Mouse (Mus musculus) cerebellum, adult 2 months (tissue): Measurements from ENCODE around the gene Icam5. TPM values are rescaled to one million over a fixed set of nuclear protein-coding genes. Genes with fewer than 3 reads are reported as not detected.

ENCODE experiments used
- DNase-seq, 2 experiments: peaks; one replicate each; pipeline ENCODE4 v3.0.0; 2021
- H3K27ac ChIP-seq: fragments of 200-500 bp; 2 replicates; pipeline ENCODE4 v1.5.1; 2012; ENCODE audit warnings: low read length, control low read depth, inconsistent platforms; ENCODE audit not compliant: insufficient read depth
- H3K27me3 ChIP-seq: fragments of 200-500 bp; 2 replicates; pipeline ENCODE4 v1.6.1; 2012; ENCODE audit warnings: inconsistent platforms, mild to moderate bottlenecking, low read length, moderate library complexity; ENCODE audit not compliant: control insufficient read depth, insufficient read depth
- H3K4me1 ChIP-seq: fragments of 200-500 bp; 2 replicates; pipeline ENCODE4 v1.6.1; 2011; ENCODE audit warnings: low read length; ENCODE audit not compliant: control insufficient read depth, insufficient read depth
- H3K4me3 ChIP-seq: fragments of 200-500 bp; replicated peaks from 2 replicates; pipeline ENCODE3; 2011; ENCODE audit warnings: mild to moderate bottlenecking, low read depth, low read length, control low read depth; ENCODE audit not compliant: insufficient read depth
- CTCF ChIP-seq: fragments of 200-500 bp; IDR thresholded peaks from 2 replicates; pipeline ENCODE4 v1.5.1; 2011; ENCODE audit warnings: low read depth, mild to moderate bottlenecking, control low read depth, low read length, moderate library complexity, borderline replicate concordance; ENCODE audit not compliant: insufficient read depth
- POLR2A ChIP-seq: fragments of 200-500 bp; IDR thresholded peaks from 2 replicates; pipeline ENCODE4 v1.6.1; 2011; ENCODE audit warnings: low read length, control low read depth, borderline replicate concordance; ENCODE audit not compliant: insufficient read depth
- WGBS: fragments of 180-500 bp; shearing (Covaris S2); methylation state at CpG from one replicate; pipeline ENCODE4 v1.1.7; 2018; 5-methylcytosine and 5-hydroxymethylcytosine counted together
- polyA plus RNA-seq: library from polyadenylated mRNA; depleted of rRNA; stranded (reverse); fragments of >200 nt; gene quantifications from 2 replicates; pipeline ENCODE4 v1.2.3, GENCODE M21; 2012

The Icam5 gene
- polyA plus RNA-seq, 1 experiment: 2.5 TPM

GRCm38 (mm10) chr9:21025258-21025810, 6.5 kb upstream of the Icam5 start:
- H3K27ac ChIP-seq: no peak overlapping the region
- DNase-seq: no peak
- 71% methylated on average over 19 of the region's 19 CpGs for WGBS
- no peak overlapping the region for H3K4me3 ChIP-seq
- TF ChIP-seq CTCF (no peak), POLR2A (no peak)
- H3K27me3 ChIP-seq: no peaks in the 10 kb centered on the region; the same call in 1 of the 2 replicates
- H3K4me1 ChIP-seq: peaks cover 5% of the 10 kb centered on the region

- Histone ChIP-seq H3K4me1 (peaks cover 5% of the 10 kb centered on the region), H3K27ac (no peak overlapping the region), H3K27me3 (no peaks in the 10 kb centered on the region; the same call in 1 of the 2 replicates), H3K4me3 (no peak overlapping the region)
- 68% methylated on average over 12 of the region's 12 CpGs for WGBS
- no peak for DNase-seq
- TF ChIP-seq POLR2A: no peak
- TF ChIP-seq CTCF: no peak
These were observed 5.0 kb upstream of the Icam5 start for GRCm38 (mm10) chr9:21026849-21027248.

GRCm38 (mm10) chr9:21027774-21028290, 4.0 kb upstream of the Icam5 start:
- Histone ChIP-seq H3K27me3 (no peaks in the 10 kb centered on the region; the same call in 1 of the 2 replicates), H3K27ac (no peak overlapping the region), H3K4me3 (no peak overlapping the region), H3K4me1 (peaks cover 5% of the 10 kb centered on the region)
- 39% methylated on average over 8 of the region's 8 CpGs for WGBS
- TF ChIP-seq CTCF (no peak), POLR2A (no peak)
- DNase-seq: no peak

- H3K4me3 ChIP-seq: no peak overlapping the region
- peaks cover 9% of the 10 kb centered on the region for H3K4me1 ChIP-seq
- DNase-seq: no peak
- H3K27ac ChIP-seq: no peak overlapping the region
- H3K27me3 ChIP-seq: no peaks in the 10 kb centered on the region; the same call in 1 of the 2 replicates
- TF ChIP-seq POLR2A: no peak
- no peak for TF ChIP-seq CTCF
- 84% methylated on average over 6 of the region's 6 CpGs for WGBS
These were observed 3.2 kb upstream of the Icam5 start for GRCm38 (mm10) chr9:21028560-21029110.

GRCm38 (mm10) chr9:21029291-21030054, 2.4 kb upstream of the Icam5 start, which contains the start of gene Icam4:
Gene Icam4, plus strand, starts transcription at chr9:21029373.
- no peak within 1 kb of the TSS for H3K27ac ChIP-seq
- H3K4me1 ChIP-seq: peaks cover 9% of the 10 kb centered on the region
- TF ChIP-seq CTCF (peak; percentile 61), POLR2A (no peak)
- 3% methylated on average over 37 of the region's 37 CpGs for WGBS
- DNase-seq: peak; percentile 52 to 63
- no peaks in the 10 kb centered on the region; the same call in 1 of the 2 replicates for H3K27me3 ChIP-seq
- peak within 1 kb of the TSS; percentile 30 for H3K4me3 ChIP-seq

GRCm38 (mm10) chr9:21030055-21030600, 1.7 kb upstream of the Icam5 start:
- no peak for TF ChIP-seq POLR2A
- no peak for TF ChIP-seq CTCF
- no peak for DNase-seq
- H3K27me3 ChIP-seq: no peaks in the 10 kb centered on the region; the same call in 1 of the 2 replicates
- H3K4me3 ChIP-seq: no peak overlapping the region
- no peak overlapping the region for H3K27ac ChIP-seq
- H3K4me1 ChIP-seq: peaks cover 9% of the 10 kb centered on the region
- 25% methylated on average over 22 of the region's 22 CpGs for WGBS

GRCm38 (mm10) chr9:21030781-21031250, 1.1 kb upstream of the Icam5 start:
- DNase-seq: peak; percentile 76 to 80
- Histone ChIP-seq H3K27ac (no peak overlapping the region), H3K4me1 (peaks cover 9% of the 10 kb centered on the region), H3K4me3 (peak overlapping the region; percentile 44), H3K27me3 (no peaks in the 10 kb centered on the region; the same call in 1 of the 2 replicates)
- TF ChIP-seq POLR2A (no peak), CTCF (peak; percentile 22; the same call in 1 of the 2 replicates)
- under 1% methylated on average over 13 of the region's 13 CpGs for WGBS
